Mouse (Mus musculus): ENCODE measurements at regions not wholly inside any gene's neighbourhood (a gene's known extent, or its start where the extent isn't known, plus 50 kb on each side); places are given as distances from the start of the nearest gene placed in this dataset.

GRCm38 (mm10) chr17:50409271-50409670, 99.9 kb upstream of the Plcl2 start:
- no peak for TF ChIP-seq CTCF (IDR thresholded peaks at IDR 0.05; ENCODE audit: low read depth)
- no peak for TF ChIP-seq EP300 (IDR thresholded peaks at IDR 0.05; ENCODE audit: low read depth)
